Mouse (Mus musculus) 416B (cell line): ENCODE results near the gene Enthd1.
"Not testable (repeated sequence)": the region's sequence is repeated elsewhere in the genome, so short reads cannot be mapped to it uniquely, and the experiment has no call there.

Source experiments
- DNase-seq: peaks from one replicate; pipeline ENCODE4 v3.0.0; 2011; ENCODE audit warnings: low read depth

Gene Enthd1

GRCm38 (mm10) chr15:80538075-80538474 is 26.9 kb downstream of the Enthd1 start:
- DNase-seq: no peak

GRCm38 (mm10) chr15:80536051-80536450 is 28.9 kb downstream of the Enthd1 start:
- DNase-seq: no peak

GRCm38 (mm10) chr15:80533274-80533673 is 31.7 kb downstream of the Enthd1 start:
- no peak for DNase-seq

- DNase-seq: no peak
Observed at GRCm38 (mm10) chr15:80532281-80533072, 32.5 kb downstream of the Enthd1 start.

GRCm38 (mm10) chr15:80531026-80531425 is 33.9 kb downstream of the Enthd1 start:
- no peak for DNase-seq

- no peak for DNase-seq
Observed at GRCm38 (mm10) chr15:80529955-80530869, 34.7 kb downstream of the Enthd1 start.

- peak; percentile 60 for DNase-seq
Observed at GRCm38 (mm10) chr15:80521661-80522388, 43.1 kb downstream of the Enthd1 start.

- DNase-seq: no peak
Observed at GRCm38 (mm10) chr15:80519931-80520330, 45.0 kb downstream of the Enthd1 start.

- peak; percentile 56 for DNase-seq
Observed at GRCm38 (mm10) chr15:80518567-80519223, 46.3 kb downstream of the Enthd1 start.

- no peak for DNase-seq
Observed at GRCm38 (mm10) chr15:80517996-80518395, 47.0 kb downstream of the Enthd1 start.

- no peak for DNase-seq
Observed at GRCm38 (mm10) chr15:80516525-80516924, 48.4 kb downstream of the Enthd1 start.

GRCm38 (mm10) chr15:80505086-80505485 is 59.9 kb downstream of the Enthd1 start:
- no peak for DNase-seq

GRCm38 (mm10) chr15:80503155-80503554 is 61.8 kb downstream of the Enthd1 start:
- not testable (repeated sequence) for DNase-seq

- no peak for DNase-seq
Observed at GRCm38 (mm10) chr15:80502741-80503140, 62.2 kb downstream of the Enthd1 start.

- peak; percentile 16 for DNase-seq
Observed at GRCm38 (mm10) chr15:80501106-80502096, 63.6 kb downstream of the Enthd1 start.

GRCm38 (mm10) chr15:80500426-80500825 is 64.5 kb downstream of the Enthd1 start:
- DNase-seq: no peak

- DNase-seq: peak; percentile 41
Observed at GRCm38 (mm10) chr15:80497733-80498132, 67.2 kb downstream of the Enthd1 start.

- peak; percentile 10 for DNase-seq
Observed at GRCm38 (mm10) chr15:80491505-80491904, 73.5 kb downstream of the Enthd1 start.

- DNase-seq: no peak
Observed at GRCm38 (mm10) chr15:80490151-80490550, 74.8 kb downstream of the Enthd1 start.

- DNase-seq: peak; percentile 5
Observed at GRCm38 (mm10) chr15:80488658-80489057, 76.3 kb downstream of the Enthd1 start.
